12 mouse cellular contexts compared by ENCODE assay signal in the genomic region with DNA sequence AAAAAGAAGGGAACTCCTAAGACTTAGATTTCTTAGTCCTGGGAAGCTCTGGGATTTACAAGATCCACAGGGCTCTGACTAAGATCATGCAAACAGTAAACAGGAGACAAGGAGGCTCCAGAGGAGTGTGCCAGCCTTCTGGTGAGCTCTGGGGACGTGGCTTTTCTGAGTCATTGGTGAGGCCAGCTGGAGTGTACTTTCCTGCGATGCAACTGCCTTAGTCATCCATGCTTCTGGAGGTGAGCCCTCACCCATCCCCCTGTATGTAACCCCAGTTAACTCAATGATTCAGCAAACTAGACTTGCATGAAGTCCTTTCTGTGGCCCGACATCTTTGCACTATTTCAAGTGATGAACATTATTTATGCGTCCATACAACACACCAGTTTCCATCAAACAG.
A peak's percentile ranks its signal among the peaks of the same experiment; 100 is the strongest.
DNase-seq lines count a peak whose midpoint lies in the region.
"Had no signal": no experiment of that assay in that cellular context is flagged by ENCODE, and none has a peak within 500 bp of the region (broad histone marks: within the 10 kb centered on the region; RNA-seq: fewer than 3 reads in every experiment).

No protein-coding gene starts in this region.

- no peak overlapping the region for H3K27ac ChIP-seq in heart, embryonic 10.5 days
- H3K27ac ChIP-seq: limb, embryonic 13.5 days had no signal

- no peaks in the 10 kb centered on the region for H3K27me3 ChIP-seq in heart, embryonic 10.5 days (ENCODE audit: insufficient read depth, poor library complexity, severe bottlenecking)
- H3K27me3 ChIP-seq: CH12.LX; limb, embryonic 13.5 days had no signal

- no peaks in the 10 kb centered on the region for H3K4me1 ChIP-seq in heart, embryonic 10.5 days

- WGBS in heart, embryonic 10.5 days, result 60% methylated on average over 4 of the region's 4 CpGs

- intact Hi-C loops in left cerebral cortex, postnatal 36 days (cut with DNase I), result no loop called here

- no peaks in the 10 kb centered on the region for H3K36me3 ChIP-seq in heart, embryonic 10.5 days
- H3K36me3 ChIP-seq: limb, embryonic 13.5 days had no signal

- no peak overlapping the region for H3K4me3 ChIP-seq in heart, embryonic 10.5 days
- H3K4me3 ChIP-seq: erythroblast, embryonic 14.5 days; limb, embryonic 13.5 days had no signal

- H3K9me3 ChIP-seq in heart, embryonic 10.5 days, result no peaks in the 10 kb centered on the region
- H3K9me3 ChIP-seq: limb, embryonic 13.5 days had no signal

- peak; percentile 93 for DNase-seq in heart, adult 11 months
- no peak for DNase-seq in heart, embryonic 10.5 days (ENCODE audit: low spot score)
- peak; percentile 48 for DNase-seq in MN1 (ENCODE audit: low spot score)
- peak; percentile 22 for DNase-seq in adrenal gland, postnatal 14 days
- DNase-seq in left cerebral cortex, postnatal 36 days (ENCODE audit: low spot score in 2 of 2), result peak; percentile 45 to 46
- no peak for DNase-seq in gastrocnemius, postnatal 4 days (ENCODE audit: low spot score in 2 of 2)
- no peak for DNase-seq in spleen, adult 18-20 months
- DNase-seq: kidney, postnatal 14 days; lung, adult 2 months had no signal

Comparison
In these comparisons a context has a peak if more than half of its experiments do, and no peak if none do; other contexts are left out.
1. DNase-seq: peak in heart, adult 11 months (single experiment), MN1 (single experiment), adrenal gland, postnatal 14 days (single experiment) and left cerebral cortex, postnatal 36 days (2 of 2); none in heart, embryonic 10.5 days (single experiment), gastrocnemius, postnatal 4 days (0 of 2) and spleen, adult 18-20 months (0 of 2).